Mouse (Mus musculus) liver, embryonic 14.5 days (tissue): ENCODE results near the gene Dusp1.

ENCODE experiments used
- CTCF ChIP-seq: IDR thresholded peaks from 2 replicates; pipeline ENCODE4 v1.5.1; 2016; ENCODE audit warnings: antibody characterized with exemption, low read depth, control low read depth
- EP300 ChIP-seq: IDR thresholded peaks from 2 replicates; pipeline ENCODE4 v1.6.1; 2016; ENCODE audit warnings: antibody characterized with exemption, low read depth

DNA sequence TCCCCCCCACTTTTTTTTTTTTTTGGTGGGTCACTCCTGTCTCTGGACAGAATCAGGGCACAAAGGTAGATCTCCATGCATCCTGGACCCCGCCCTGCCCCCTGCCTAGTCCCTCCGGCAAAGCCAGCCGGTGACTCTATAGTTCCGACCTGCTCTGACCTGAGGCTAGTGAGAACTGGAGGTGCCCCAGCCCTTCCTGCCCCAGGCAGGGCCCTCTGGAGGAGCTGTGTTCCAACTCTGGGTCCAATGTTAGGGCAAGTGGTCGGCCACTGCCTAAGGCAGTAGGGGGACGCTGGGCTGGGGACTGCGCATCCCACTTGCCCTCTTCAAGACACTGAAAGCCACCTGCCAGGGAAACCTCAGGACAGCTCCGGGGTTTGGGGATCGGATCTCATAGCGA, 71.9 kb downstream of the Dusp1 start:
- TF ChIP-seq CTCF, result no peak
- TF ChIP-seq EP300, result no peak
